Mouse (Mus musculus): ENCODE data around the gene Ankrd6.

- no peak; the same call in 1 of the 2 replicates for TF ChIP-seq CTCF (conservative IDR thresholded peaks at IDR 0.05; ENCODE audit: low read length)
- TF ChIP-seq POU5F1 (IDR thresholded peaks at IDR 0.05; ENCODE audit: borderline replicate concordance, low read length) = no peak
These were observed 647 bp upstream of the Ankrd6 start for GRCm38 (mm10) chr4:32951035-32951940.

All from E14TG2a.4 (cell line).